Mouse (Mus musculus) forebrain, postnatal 0 days (tissue): ENCODE data around the gene Gucy1b2. TPM values are rescaled to one million over a fixed set of nuclear protein-coding genes. Genes with fewer than 3 reads are reported as not detected.

Source experiments
- ATAC-seq: fragments of 200-750 bp; cut with Nextera tagmentation; 2 replicates; pipeline ENCODE4 v1.8.0; 2017; ENCODE audit warnings: mild to moderate bottlenecking, moderate library complexity
- DNase-seq: peaks from one replicate; pipeline ENCODE4 v3.0.0-alpha.2; 2015
- H3K27ac ChIP-seq: fragments of 300-500 bp; sonication (generic); 2 replicates; pipeline ENCODE4 v1.5.1; 2014; ENCODE audit warnings: low read depth, mild to moderate bottlenecking, antibody characterized with exemption, low read length, moderate library complexity, mixed read lengths
- H3K27me3 ChIP-seq: fragments of 300-500 bp; sonication (generic); 2 replicates; pipeline ENCODE4 v1.6.1; 2014; ENCODE audit warnings: mild to moderate bottlenecking, low read length, mixed read lengths; ENCODE audit not compliant: insufficient read depth
- H3K36me3 ChIP-seq: fragments of 300-500 bp; sonication (generic); 2 replicates; pipeline ENCODE4 v1.6.1; 2014; ENCODE audit warnings: mild to moderate bottlenecking, moderate library complexity; ENCODE audit not compliant: insufficient read depth
- H3K4me1 ChIP-seq: fragments of 300-500 bp; sonication (generic); 2 replicates; pipeline ENCODE4 v1.6.1; 2014; ENCODE audit warnings: antibody characterized with exemption; ENCODE audit not compliant: insufficient read depth
- H3K4me2 ChIP-seq: fragments of 300-500 bp; sonication (generic); 2 replicates; pipeline ENCODE4 v1.6.1; 2014; ENCODE audit warnings: low read depth, mild to moderate bottlenecking, moderate library complexity
- H3K4me3 ChIP-seq: fragments of 300-500 bp; sonication (generic); 2 replicates; pipeline ENCODE4 v1.5.1; 2014; ENCODE audit warnings: low read depth, low read length, mixed read lengths
- H3K9ac ChIP-seq: fragments of 300-500 bp; sonication (generic); 2 replicates; pipeline ENCODE4 v1.6.1; 2014; ENCODE audit warnings: mild to moderate bottlenecking
- H3K9me3 ChIP-seq: fragments of 300-500 bp; sonication (generic); 2 replicates; pipeline ENCODE4 v1.6.1; 2016; ENCODE audit warnings: low read length
- CTCF ChIP-seq: sonication (generic); IDR thresholded peaks from 2 replicates; pipeline ENCODE4 v1.5.1; 2016; ENCODE audit warnings: antibody characterized with exemption, control low read depth, low read depth
- WGBS: fragments of 180-500 bp; shearing (Covaris S2); extraction: QIAGEN DNeasy Blood & Tissue Kit; methylation state at CpG from one replicate; pipeline ENCODE4 v1.1.7; 2014; 5-methylcytosine and 5-hydroxymethylcytosine counted together
- polyA plus RNA-seq: library from polyadenylated mRNA; unstranded; fragments of >200 nt; fragmentation: Nextera tagmentation; extraction: Ambion mirVana; gene quantifications from 2 replicates; pipeline ENCODE4 v1.2.1, GENCODE M21; 2015
- total RNA-seq: library from RNA; depleted of rRNA; stranded (reverse); fragments of >200 nt; gene quantifications from 2 replicates; pipeline ENCODE4 v1.2.3, GENCODE M21; 2014

The Gucy1b2 gene
- total and polyA plus RNA-seq, 2 experiments from 2014 or later, result 0.84 to 1.4 TPM

DNA sequence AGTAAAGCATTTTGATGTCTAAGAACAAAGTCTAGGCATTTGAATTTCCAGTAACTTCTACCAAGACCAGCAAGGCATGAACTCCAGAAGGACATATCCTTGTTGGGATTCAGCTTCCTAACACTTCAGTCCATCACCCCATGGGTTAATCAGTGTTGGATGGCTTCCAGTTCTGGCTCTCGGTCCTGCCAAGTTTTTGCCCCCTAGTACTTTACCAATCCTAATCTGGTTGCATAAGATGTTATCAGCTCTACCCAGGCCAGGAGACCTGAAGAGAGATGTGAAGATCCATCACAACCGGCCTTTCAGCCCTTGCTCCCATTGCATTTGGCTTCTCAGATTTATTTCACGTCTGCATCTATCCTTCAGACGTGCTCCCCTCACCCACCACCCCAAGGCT is 33.8 kb downstream of the Gucy1b2 start:
- Histone ChIP-seq H3K9me3 (no peaks in the 10 kb centered on the region), H3K36me3 (no peaks in the 10 kb centered on the region), H3K4me2 (no peak overlapping the region), H3K27ac (no peak overlapping the region), H3K27me3 (no peaks in the 10 kb centered on the region), H3K4me3 (no peak overlapping the region), H3K4me1 (peaks cover 3% of the 10 kb centered on the region; the same call in 1 of the 2 replicates), H3K9ac (no peak overlapping the region)
- DNase-seq (no peak), ATAC-seq (no peak)
- no peak for TF ChIP-seq CTCF
- WGBS, result 46% methylated on average over 4 of the region's 4 CpGs

DNA sequence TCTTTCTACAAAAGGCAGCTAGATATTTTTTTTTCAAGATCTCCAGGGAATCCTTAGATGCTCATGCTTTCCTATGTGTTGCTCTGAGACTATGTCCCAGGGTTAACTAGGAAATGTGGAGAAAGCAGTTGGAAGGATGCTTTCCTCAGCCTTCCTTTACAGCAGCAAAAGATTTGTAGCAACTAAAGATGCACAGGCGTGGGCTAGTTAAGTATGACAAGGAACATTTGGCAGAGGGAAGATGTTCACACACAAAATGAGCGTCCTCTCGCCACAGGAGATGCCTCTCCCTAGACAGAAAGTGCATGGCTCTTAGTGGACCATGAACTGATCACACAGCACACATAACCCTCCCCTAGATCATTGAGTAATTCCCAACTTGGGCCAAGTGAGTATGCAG is 38.6 kb downstream of the Gucy1b2 start:
- Histone ChIP-seq H3K4me3 (no peak overlapping the region), H3K36me3 (no peaks in the 10 kb centered on the region), H3K4me1 (peaks cover 15% of the 10 kb centered on the region), H3K9me3 (no peaks in the 10 kb centered on the region), H3K4me2 (no peak overlapping the region), H3K27ac (peak overlapping the region; percentile 37), H3K27me3 (no peaks in the 10 kb centered on the region), H3K9ac (no peak overlapping the region)
- ATAC-seq (no peak), DNase-seq (no peak)
- no peak for TF ChIP-seq CTCF
- WGBS, result 61% methylated on average over 3 of the region's 3 CpGs

DNA sequence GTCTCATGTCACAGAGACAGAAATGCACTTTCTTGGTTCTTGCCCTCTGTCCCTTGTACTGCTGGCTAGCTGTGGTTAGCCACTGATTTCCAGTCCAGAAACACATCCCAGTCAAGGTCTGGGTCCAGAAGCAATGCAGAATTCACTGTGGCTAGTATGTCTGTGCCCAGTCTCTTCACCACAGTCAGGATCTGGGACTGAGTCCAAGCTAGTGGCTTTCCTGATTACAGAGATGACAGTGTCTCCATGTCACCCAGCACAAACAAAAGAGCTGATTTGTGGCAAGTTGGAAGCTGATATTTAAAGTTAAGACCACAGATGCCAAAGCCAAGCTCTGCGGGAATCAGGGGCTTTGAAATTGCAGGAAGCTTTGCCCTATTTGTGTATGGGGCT is 39.4 kb downstream of the Gucy1b2 start:
- WGBS, result 9% methylated on average over 1 of the region's 1 CpGs
- no peak for TF ChIP-seq CTCF
- no peak overlapping the region for H3K9ac ChIP-seq
- no peak overlapping the region for H3K4me3 ChIP-seq
- no peaks in the 10 kb centered on the region for H3K36me3 ChIP-seq
- H3K9me3 ChIP-seq, result no peaks in the 10 kb centered on the region
- H3K4me2 ChIP-seq, result no peak overlapping the region
- peaks cover 15% of the 10 kb centered on the region for H3K4me1 ChIP-seq
- H3K27ac ChIP-seq, result peak overlapping the region; percentile 81
- H3K27me3 ChIP-seq, result no peaks in the 10 kb centered on the region
- DNase-seq (peak; percentile 81), ATAC-seq (peak; percentile 79)

DNA sequence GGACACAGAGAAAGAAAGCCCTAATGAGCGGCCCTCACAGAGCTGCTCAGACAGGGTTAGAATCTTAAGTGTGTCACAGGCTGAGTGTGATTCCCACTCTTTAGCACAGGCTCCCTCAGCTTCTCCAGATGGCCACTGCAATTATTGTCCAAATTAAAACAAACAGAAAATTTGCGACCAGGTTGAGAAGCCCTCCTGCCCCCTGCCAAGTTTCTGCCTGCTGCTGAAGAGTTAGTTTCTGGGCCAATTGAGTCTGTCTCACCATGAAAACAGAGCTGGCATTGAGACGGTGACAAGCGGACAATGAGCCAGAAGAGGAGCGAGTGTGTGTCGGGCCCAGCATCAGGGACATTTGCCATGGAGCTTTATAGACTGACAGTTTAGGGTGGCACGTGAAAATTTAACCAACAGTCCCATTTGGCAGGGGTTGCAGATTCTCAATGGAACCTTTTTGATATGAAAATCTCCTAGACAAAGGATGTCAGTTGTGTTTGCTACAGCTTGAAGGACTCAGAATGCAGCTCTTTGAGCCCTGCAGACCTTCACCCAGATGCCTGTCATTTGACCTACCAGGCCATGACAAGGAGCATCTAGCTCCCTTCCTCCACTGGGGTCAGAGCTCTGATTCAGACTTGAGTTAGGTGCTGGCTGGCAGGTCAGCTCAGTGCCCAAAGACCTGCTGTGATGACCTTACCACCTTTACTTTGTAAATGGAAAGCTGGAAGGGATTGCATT is 39.9 kb downstream of the Gucy1b2 start:
- no peak for TF ChIP-seq CTCF
- ATAC-seq (peak; percentile 90), DNase-seq (peak; percentile 88)
- Histone ChIP-seq H3K4me2 (no peak overlapping the region), H3K4me1 (peaks cover 15% of the 10 kb centered on the region), H3K9me3 (no peaks in the 10 kb centered on the region), H3K27ac (peak overlapping the region; percentile 81), H3K36me3 (no peaks in the 10 kb centered on the region), H3K4me3 (no peak overlapping the region), H3K9ac (no peak overlapping the region), H3K27me3 (no peaks in the 10 kb centered on the region)
- 15% methylated on average over 7 of the region's 7 CpGs for WGBS

DNA sequence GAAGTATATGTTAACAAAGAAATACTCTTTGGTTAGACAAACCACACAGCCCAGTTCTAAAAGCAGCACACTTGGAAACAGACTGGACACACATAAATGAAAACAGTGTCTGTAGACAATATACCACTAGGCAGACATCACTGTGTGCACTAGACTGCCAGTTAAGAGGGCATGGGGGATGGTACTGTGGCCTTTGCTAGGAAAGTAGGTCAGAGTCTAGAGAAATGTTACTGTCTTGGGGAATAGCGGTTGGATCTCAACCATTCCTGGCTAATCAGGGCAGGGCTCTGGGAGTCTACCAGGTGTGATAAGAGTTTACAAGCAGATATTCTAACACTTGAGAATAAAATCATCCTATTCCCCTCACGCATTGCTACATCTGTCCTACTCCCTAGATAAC is 60.7 kb downstream of the Gucy1b2 start:
- H3K4me1 ChIP-seq, result 0 out of 2 replicates have a peak, but pooled peaks cover 5% of the 10 kb centered on the region
- no peak overlapping the region for H3K4me3 ChIP-seq
- no peak overlapping the region for H3K4me2 ChIP-seq
- no peak for DNase-seq
- no peak overlapping the region for H3K9ac ChIP-seq
- WGBS, result 85% methylated on average over 2 of the region's 2 CpGs
- ATAC-seq, result no peak
- H3K36me3 ChIP-seq, result no peaks in the 10 kb centered on the region
- no peak for TF ChIP-seq CTCF
- H3K27me3 ChIP-seq, result no peaks in the 10 kb centered on the region
- no peak overlapping the region for H3K27ac ChIP-seq
- no peaks in the 10 kb centered on the region for H3K9me3 ChIP-seq

DNA sequence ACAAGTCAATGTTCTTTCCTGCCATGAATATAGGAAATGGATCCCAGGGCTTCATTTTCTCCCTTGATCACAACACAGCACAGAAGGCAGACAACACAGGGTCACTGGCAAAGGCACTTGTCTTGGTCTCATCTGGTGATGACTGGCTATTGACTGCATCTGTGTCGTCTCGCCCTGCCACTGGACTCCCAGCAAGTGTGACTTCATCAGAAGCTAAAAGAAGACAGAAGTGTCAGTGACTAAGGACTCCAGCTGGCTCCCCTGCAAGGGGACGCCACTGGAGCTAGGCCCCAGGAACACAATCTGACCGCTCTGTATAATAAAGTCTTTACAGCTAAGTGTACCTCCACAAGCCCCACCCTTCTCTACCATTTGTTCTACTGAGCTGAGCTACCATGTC is 63.3 kb downstream of the Gucy1b2 start:
- ATAC-seq, result no peak
- Histone ChIP-seq H3K36me3 (no peaks in the 10 kb centered on the region), H3K4me2 (no peak overlapping the region), H3K9ac (no peak overlapping the region), H3K27ac (no peak overlapping the region), H3K4me3 (no peak overlapping the region), H3K4me1 (peaks cover 12% of the 10 kb centered on the region; the same call in 1 of the 2 replicates), H3K27me3 (no peaks in the 10 kb centered on the region), H3K9me3 (no peaks in the 10 kb centered on the region)
- no peak for DNase-seq
- no peak for TF ChIP-seq CTCF
- WGBS, result 74% methylated on average over 4 of the region's 4 CpGs

DNA sequence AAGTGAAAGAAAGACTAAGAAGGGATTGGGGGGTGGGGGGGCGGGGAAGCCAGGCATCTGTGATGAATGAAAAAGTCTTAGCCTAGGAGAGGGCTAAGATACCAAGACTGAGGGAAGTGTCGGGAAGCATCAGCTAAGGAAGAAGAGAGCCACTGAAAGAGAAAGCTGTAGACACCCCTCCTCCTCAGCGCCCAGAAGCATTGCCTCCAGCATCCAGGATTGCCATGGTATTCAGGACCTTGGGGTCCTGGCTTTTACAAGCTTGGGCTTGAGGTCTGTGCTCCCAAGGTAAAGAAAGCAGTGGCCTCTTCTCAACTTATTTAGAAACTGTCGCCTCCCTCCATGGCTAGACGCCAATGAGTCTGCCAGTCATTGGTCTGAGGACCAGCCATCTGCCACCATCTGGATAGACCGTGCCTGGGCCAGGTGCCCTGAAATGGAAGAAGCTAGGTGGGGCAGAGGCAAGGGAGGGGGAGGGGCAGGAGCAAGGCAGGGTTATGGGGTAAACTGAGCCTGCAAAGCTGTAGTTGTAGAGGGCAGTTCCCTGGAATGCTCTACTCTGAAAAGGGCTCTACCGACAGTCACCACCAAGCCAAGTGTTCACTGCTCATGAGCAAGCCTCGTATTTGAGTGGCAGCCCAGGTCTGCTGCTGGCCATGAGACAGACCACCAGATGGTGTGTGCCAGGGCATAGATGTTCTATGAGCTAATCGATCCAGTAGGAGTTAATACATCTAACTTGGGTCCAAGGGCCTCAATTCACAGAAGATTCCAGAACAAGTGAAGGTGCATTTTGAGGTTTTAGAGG is 66.2 kb downstream of the Gucy1b2 start:
- Histone ChIP-seq H3K27me3 (no peaks in the 10 kb centered on the region), H3K27ac (peak overlapping the region; percentile 72), H3K9me3 (no peaks in the 10 kb centered on the region), H3K4me1 (peaks cover 7% of the 10 kb centered on the region; the same call in 1 of the 2 replicates), H3K4me3 (no peak overlapping the region), H3K9ac (no peak overlapping the region), H3K36me3 (no peaks in the 10 kb centered on the region), H3K4me2 (peak overlapping the region; percentile 24; the same call in 1 of the 2 replicates)
- peak; percentile 32 for ATAC-seq
- 30% methylated on average over 9 of the region's 9 CpGs for WGBS
- peak; percentile 61 for DNase-seq
- TF ChIP-seq CTCF, result no peak
